Mouse (Mus musculus): ENCODE data around the gene Vmn1r73.

The Vmn1r73 gene

GRCm38 (mm10) chr7:11729966-11730365 is at the start of gene Vmn1r73:
TSS of gene Vmn1r73 (plus strand) at chr7:11730266.
- DNase-seq = no peak
